23 mouse cellular contexts compared by ENCODE assay signal in the genomic region with DNA sequence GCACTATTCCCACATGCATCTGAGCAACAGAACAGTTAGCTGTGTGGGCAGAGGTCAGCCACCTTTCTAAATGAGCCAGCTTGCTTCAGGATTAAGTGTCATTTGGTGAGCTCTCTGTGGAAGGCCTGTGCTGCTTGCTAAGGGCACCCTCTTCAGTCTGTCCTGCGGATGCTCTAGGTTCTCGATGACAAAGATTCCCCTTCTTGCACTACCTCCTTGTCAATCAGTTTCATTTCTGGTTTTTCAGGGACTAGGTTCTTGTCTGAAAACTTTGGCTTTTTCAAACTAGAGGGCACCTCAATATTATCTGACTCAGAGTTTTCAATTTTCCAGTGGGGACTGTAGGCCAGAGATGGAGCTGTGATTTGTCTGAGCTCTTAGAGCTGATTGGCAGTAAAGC.
"Had no signal": no experiment of that assay in that cellular context is flagged by ENCODE, and none has a peak within 500 bp of the region (broad histone marks: within the 10 kb centered on the region; RNA-seq: fewer than 3 reads in every experiment).

No protein-coding gene starts in this region.

- H3K9ac ChIP-seq: heart, embryonic 12.5 days; hindbrain, embryonic 13.5 days; hindbrain, embryonic 15.5 days; kidney, embryonic 15.5 days; limb, embryonic 13.5 days; limb, embryonic 15.5 days; liver, embryonic 12.5 days had no signal

- H3K27ac ChIP-seq: gastrocnemius, adult 2 months; heart, embryonic 10.5 days; hindbrain, embryonic 13.5 days; hindbrain, embryonic 15.5 days; hindbrain, postnatal 0 days; kidney, embryonic 15.5 days; kidney, postnatal 0 days; limb, embryonic 13.5 days; limb, embryonic 15.5 days; liver, embryonic 12.5 days had no signal

- DNase-seq: gastrocnemius, adult 2 months; gastrocnemius, postnatal 10 days; gastrocnemius, postnatal 25 days; heart, adult 18-20 months; heart, postnatal 10 days; kidney, adult 11 months; kidney, adult 2 months; kidney, adult 9 months; kidney, postnatal 14 days; kidney, postnatal 36 days; layer of hippocampus, postnatal 36 days; left cerebral cortex, postnatal 4 days had no signal

- H3K4me3 ChIP-seq: gastrocnemius, adult 2 months; heart, embryonic 10.5 days; heart, embryonic 12.5 days; hindbrain, embryonic 13.5 days; hindbrain, embryonic 15.5 days; kidney, embryonic 15.5 days; limb, embryonic 13.5 days; limb, embryonic 15.5 days; liver, embryonic 12.5 days had no signal

- H3K4me1 ChIP-seq: heart, embryonic 10.5 days; heart, embryonic 12.5 days; hindbrain, embryonic 13.5 days; hindbrain, embryonic 15.5 days; kidney, embryonic 15.5 days; limb, embryonic 13.5 days; limb, embryonic 15.5 days; liver, embryonic 12.5 days had no signal

- H3K9me3 ChIP-seq: heart, embryonic 10.5 days; heart, embryonic 12.5 days; hindbrain, embryonic 13.5 days; hindbrain, embryonic 15.5 days; kidney, embryonic 15.5 days; limb, embryonic 13.5 days; limb, embryonic 15.5 days; liver, embryonic 12.5 days had no signal

- H3K27me3 ChIP-seq: heart, embryonic 12.5 days; hindbrain, embryonic 13.5 days; hindbrain, embryonic 15.5 days; kidney, embryonic 15.5 days; limb, embryonic 13.5 days; limb, embryonic 15.5 days; liver, embryonic 12.5 days had no signal

- H3K4me2 ChIP-seq: heart, embryonic 12.5 days; hindbrain, embryonic 13.5 days; hindbrain, embryonic 15.5 days; kidney, embryonic 15.5 days; limb, embryonic 13.5 days; limb, embryonic 15.5 days; liver, embryonic 12.5 days had no signal

- ATAC-seq: hindbrain, postnatal 0 days; intestine, embryonic 16.5 days; liver, embryonic 12.5 days had no signal

- H3K36me3 ChIP-seq: kidney, embryonic 15.5 days; limb, embryonic 15.5 days; liver, embryonic 12.5 days had no signal
